Mouse (Mus musculus) brain, embryonic 14.5 days (tissue): Measurements from ENCODE around the gene Fitm1.

Experiments
- CTCF ChIP-seq: fragments of 200-500 bp; IDR thresholded peaks from 2 replicates; pipeline ENCODE4 v1.5.1; 2012; ENCODE audit warnings: inconsistent platforms, mild to moderate bottlenecking, moderate library complexity, borderline replicate concordance; ENCODE audit not compliant: insufficient read depth, insufficient read length; ENCODE audit errors: extremely low read depth
- POLR2A ChIP-seq: fragments of 200-500 bp; IDR thresholded peaks from 2 replicates; pipeline ENCODE4 v1.6.1; 2012; ENCODE audit warnings: mild to moderate bottlenecking, inconsistent platforms, borderline replicate concordance; ENCODE audit not compliant: poor library complexity, insufficient read depth, insufficient read length, severe bottlenecking; ENCODE audit errors: extremely low read depth

GRCm38 (mm10) chr14:55540787-55541321 is 34.6 kb upstream of the Fitm1 start:
- TF ChIP-seq CTCF: no peak
- no peak for TF ChIP-seq POLR2A
